Mouse (Mus musculus): ENCODE results near the gene Prkrip1. TPM values are rescaled to one million over a fixed set of nuclear protein-coding genes. Genes with fewer than 3 reads are reported as not detected.

Prkrip1 gene
- total and polyA plus RNA-seq, 3 experiments = 45.5 to 94.8 (median 47.7) TPM

- DNase-seq (ENCODE audit: extremely low read depth) = peak; percentile 39
- no peaks in the 10 kb centered on the region for H3K9me3 ChIP-seq (replicated peaks; ENCODE audit: low read length)
- H3K27ac ChIP-seq (ENCODE audit: insufficient read depth, low read depth) = peak overlapping the region; percentile 32; the same call in 1 of the 2 replicates
- H3K9ac ChIP-seq (ENCODE audit: insufficient read depth, low read depth) = no peak overlapping the region
- dilution Hi-C loops (cut with MboI; ENCODE audit: extremely low pct_ligation_motif_present, extremely low pct_unique_long_range_greater_than_20kb, low sequenced_read_pairs) = no loop called here
- H3K79me2 ChIP-seq (replicated peaks; ENCODE audit: control insufficient read depth, extremely low read depth, insufficient read depth, poor library complexity, severe bottlenecking) = peaks cover 14% of the 10 kb centered on the region
- TF ChIP-seq CTCF (conservative IDR thresholded peaks at IDR 0.05 in 1 of 2, IDR thresholded peaks at IDR 0.05 in 1 of 2; ENCODE audit: low read depth in 2 of 2, low read length in 2 of 2) = peak in 1 of 2 experiments; percentile 38; a peak in 2 of 4 replicates
- TF ChIP-seq MAX (IDR thresholded peaks at IDR 0.05; ENCODE audit: low read length) = no peak
- H3K4me3 ChIP-seq (replicated peaks in 1 of 3; ENCODE audit: low read depth in 2 of 3, low read length in 2 of 3, poor library complexity in 1 of 3) = peak overlapping the region in 1 of 3 experiments; percentile 17
- H3K27me3 ChIP-seq (replicated peaks) = no peaks in the 10 kb centered on the region
- in situ Hi-C loops (cut with MboI; ENCODE audit: low pct_ligation_motif_present, low pct_unique_long_range_greater_than_20kb, low sequenced_read_pairs) = loop anchor here (5.0 kb wide), 1 partner anchor 48 kb away; the partner anchor contains the start of gene Sh2b2
- H3K4me2 ChIP-seq (ENCODE audit: insufficient read depth, low read depth, poor library complexity, severe bottlenecking) = peak overlapping the region; percentile 18; the same call in 1 of the 2 replicates
- peaks cover 8 to 29% of the 10 kb centered on the region in 2 experiments for H3K4me1 ChIP-seq (ENCODE audit: control insufficient read depth in 1 of 2, insufficient read depth in 2 of 2)
- peaks cover 15 to 26% of the 10 kb centered on the region in 2 experiments for H3K36me3 ChIP-seq (replicated peaks in 1 of 2; ENCODE audit: control insufficient read depth in 1 of 2, insufficient read depth in 1 of 2, low read length in 1 of 2)
Measured at GRCm38 (mm10) chr5:136199526-136199925, 763 bp upstream of the Prkrip1 start.

GRCm38 (mm10) chr5:136191870-136192269, 6.9 kb downstream of the Prkrip1 start:
- no peak overlapping the region for H3K4me2 ChIP-seq (ENCODE audit: insufficient read depth, low read depth, poor library complexity, severe bottlenecking)
- in situ Hi-C loops (cut with MboI; ENCODE audit: low pct_ligation_motif_present, low pct_unique_long_range_greater_than_20kb, low sequenced_read_pairs) = no loop called here
- no peaks in the 10 kb centered on the region for H3K9me3 ChIP-seq (replicated peaks; ENCODE audit: low read length)
- DNase-seq (ENCODE audit: extremely low read depth) = no peak
- peaks cover 0 to 10% of the 10 kb centered on the region in 2 experiments; a peak in 1 of 4 replicates for H3K4me1 ChIP-seq (ENCODE audit: control insufficient read depth in 1 of 2, insufficient read depth in 2 of 2)
- no peak overlapping the region for H3K9ac ChIP-seq (ENCODE audit: insufficient read depth, low read depth)
- H3K36me3 ChIP-seq (replicated peaks in 1 of 2; ENCODE audit: control insufficient read depth in 1 of 2, insufficient read depth in 1 of 2, low read length in 1 of 2) = peaks cover 63 to 91% of the 10 kb centered on the region in 2 experiments
- dilution Hi-C loops (cut with MboI; ENCODE audit: extremely low pct_ligation_motif_present, extremely low pct_unique_long_range_greater_than_20kb, low sequenced_read_pairs) = no loop called here
- no peak overlapping the region for H3K27ac ChIP-seq (ENCODE audit: insufficient read depth, low read depth)
- no peaks in the 10 kb centered on the region for H3K27me3 ChIP-seq (replicated peaks)
- no peak overlapping the region for H3K4me3 ChIP-seq (replicated peaks in 1 of 3; ENCODE audit: low read depth in 2 of 3, low read length in 2 of 3, poor library complexity in 1 of 3)
- no peaks in the 10 kb centered on the region for H3K79me2 ChIP-seq (replicated peaks; ENCODE audit: control insufficient read depth, extremely low read depth, insufficient read depth, poor library complexity, severe bottlenecking)
- TF ChIP-seq UBTF (IDR thresholded peaks at IDR 0.05; ENCODE audit: low read depth, low read length) = no peak
- TF ChIP-seq ZNF384 (IDR thresholded peaks at IDR 0.05; ENCODE audit: low read depth, low read length) = no peak
- no peak for TF ChIP-seq GABPA (IDR thresholded peaks at IDR 0.05; ENCODE audit: insufficient replicate concordance, low read depth, low read length)
- TF ChIP-seq CTCF (conservative IDR thresholded peaks at IDR 0.05 in 1 of 2, IDR thresholded peaks at IDR 0.05 in 1 of 2; ENCODE audit: low read depth in 2 of 2, low read length in 2 of 2) = peak in 1 of 2 experiments; percentile 46; a peak in 2 of 4 replicates

GRCm38 (mm10) chr5:136186723-136187122, 12.0 kb downstream of the Prkrip1 start:
- Histone ChIP-seq H3K4me2 (ENCODE audit: insufficient read depth, low read depth, poor library complexity, severe bottlenecking) (no peak overlapping the region), H3K9me3 (replicated peaks; ENCODE audit: low read length) (no peaks in the 10 kb centered on the region), H3K36me3 (replicated peaks in 1 of 2; ENCODE audit: control insufficient read depth in 1 of 2, insufficient read depth in 1 of 2, low read length in 1 of 2) (peaks cover 63 to 86% of the 10 kb centered on the region in 2 experiments), H3K9ac (ENCODE audit: insufficient read depth, low read depth) (no peak overlapping the region), H3K27ac (ENCODE audit: insufficient read depth, low read depth) (no peak overlapping the region), H3K79me2 (replicated peaks; ENCODE audit: control insufficient read depth, extremely low read depth, insufficient read depth, poor library complexity, severe bottlenecking) (no peaks in the 10 kb centered on the region), H3K4me1 (ENCODE audit: control insufficient read depth in 1 of 2, insufficient read depth in 2 of 2) (peaks cover 8 to 14% of the 10 kb centered on the region in 2 experiments; a peak in 3 of 4 replicates), H3K27me3 (replicated peaks) (no peaks in the 10 kb centered on the region), H3K4me3 (replicated peaks in 1 of 3; ENCODE audit: low read depth in 2 of 3, low read length in 2 of 3, poor library complexity in 1 of 3) (no peak overlapping the region)
- in situ Hi-C loops (cut with MboI; ENCODE audit: low pct_ligation_motif_present, low pct_unique_long_range_greater_than_20kb, low sequenced_read_pairs) (no loop called here), dilution Hi-C loops (cut with MboI; ENCODE audit: extremely low pct_ligation_motif_present, extremely low pct_unique_long_range_greater_than_20kb, low sequenced_read_pairs) (no loop called here)
- DNase-seq (ENCODE audit: extremely low read depth) = peak; percentile 48
- TF ChIP-seq CHD1 (IDR thresholded peaks at IDR 0.05; ENCODE audit: low read depth, low read length) (no peak), NRF1 (IDR thresholded peaks at IDR 0.05; ENCODE audit: low read depth, low read length) (no peak), MAFK (IDR thresholded peaks at IDR 0.05; ENCODE audit: insufficient replicate concordance, low read length) (no peak), SIN3A (IDR thresholded peaks at IDR 0.05; ENCODE audit: low read length) (no peak), USF1 (IDR thresholded peaks at IDR 0.05; ENCODE audit: low read depth, low read length) (no peak), SMC3 (IDR thresholded peaks at IDR 0.05; ENCODE audit: low read depth, low read length) (peak; percentile 70), HCFC1 (IDR thresholded peaks at IDR 0.05; ENCODE audit: low read depth, low read length) (peak; percentile 35), ZMIZ1 (IDR thresholded peaks at IDR 0.05; ENCODE audit: low read depth, low read length) (no peak), ELF1 (IDR thresholded peaks at IDR 0.05; ENCODE audit: low read depth, low read length) (peak; percentile 10; the same call in 1 of the 2 replicates), USF2 (conservative IDR thresholded peaks at IDR 0.05; ENCODE audit: low read depth, low read length) (no peak), RAD21 (IDR thresholded peaks at IDR 0.05; ENCODE audit: low read depth, low read length) (peak; percentile 84), POLR2A (IDR thresholded peaks at IDR 0.05; ENCODE audit: low read depth, low read length) (no peak), NELFE (IDR thresholded peaks at IDR 0.05; ENCODE audit: low read depth, low read length) (no peak), IRF4 (IDR thresholded peaks at IDR 0.05; ENCODE audit: low read depth, low read length) (no peak), GABPA (IDR thresholded peaks at IDR 0.05; ENCODE audit: insufficient replicate concordance, low read depth, low read length) (no peak), POLR2AphosphoS2 (IDR thresholded peaks at IDR 0.05; ENCODE audit: low read depth, low read length) (no peak), CTCF (conservative IDR thresholded peaks at IDR 0.05 in 1 of 2, IDR thresholded peaks at IDR 0.05 in 1 of 2; ENCODE audit: low read depth in 2 of 2, low read length in 2 of 2) (peak; percentile 59 to 91), MAX (IDR thresholded peaks at IDR 0.05; ENCODE audit: low read length) (no peak), KAT2A (IDR thresholded peaks at IDR 0.05; ENCODE audit: insufficient replicate concordance, low read length) (no peak), BHLHE40 (IDR thresholded peaks at IDR 0.05; ENCODE audit: low read depth, low read length) (no peak), CHD2 (IDR thresholded peaks at IDR 0.05; ENCODE audit: low read length) (no peak), EP300 (IDR thresholded peaks at IDR 0.05; ENCODE audit: low read length) (no peak), MYC (IDR thresholded peaks at IDR 0.05; ENCODE audit: low read depth, low read length) (no peak), JUND (conservative IDR thresholded peaks at IDR 0.05; ENCODE audit: low read depth, low read length) (no peak)

Data from CH12.LX (cell line).